Mouse (Mus musculus): ENCODE results near the gene Mif4gd. TPM values are rescaled to one million over a fixed set of nuclear protein-coding genes. Genes with fewer than 3 reads are reported as not detected.
A peak's percentile ranks its signal among the peaks of the same experiment; 100 is the strongest.

Mif4gd gene
- total and polyA plus RNA-seq, 3 experiments = 143 to 177 (median 174) TPM

GRCm38 (mm10) chr11:115603476-115604303 lies 9.1 kb downstream of the Mif4gd start, which contains the start of the genes Mrps7 and Gga3:
Mrps7 (plus strand) TSS chr11:115603925.
Gga3 (minus strand) TSS chr11:115604051.
- in situ Hi-C loops (cut with MboI; ENCODE audit: low pct_ligation_motif_present, low pct_unique_long_range_greater_than_20kb, low sequenced_read_pairs) = loop anchor here (25.0 kb wide), 1 partner anchor 409 kb away; the partner anchor contains the start of gene Galk1
- peaks cover 44 to 69% of the 10 kb centered on the region in 2 experiments for H3K36me3 ChIP-seq (replicated peaks in 1 of 2; ENCODE audit: control insufficient read depth in 1 of 2, insufficient read depth in 1 of 2, low read length in 1 of 2)

GRCm38 (mm10) chr11:115603128-115603475 lies 9.7 kb downstream of the Mif4gd start:
- no peak for TF ChIP-seq KAT2A (IDR thresholded peaks at IDR 0.05; ENCODE audit: insufficient replicate concordance, low read length)
- TF ChIP-seq RAD21 (IDR thresholded peaks at IDR 0.05; ENCODE audit: low read depth, low read length) = no peak
- 0 out of 2 replicates have a peak, but pooled peaks have one; percentile 8 for TF ChIP-seq IRF4 (IDR thresholded peaks at IDR 0.05; ENCODE audit: low read depth, low read length)
- no peak for TF ChIP-seq CTCF (conservative IDR thresholded peaks at IDR 0.05 in 1 of 2, IDR thresholded peaks at IDR 0.05 in 1 of 2; ENCODE audit: low read depth in 2 of 2, low read length in 2 of 2)
- TF ChIP-seq SIN3A (IDR thresholded peaks at IDR 0.05; ENCODE audit: low read length) = peak; percentile 26; the same call in 1 of the 2 replicates
- TF ChIP-seq JUND (conservative IDR thresholded peaks at IDR 0.05; ENCODE audit: low read depth, low read length) = no peak
- in situ Hi-C loops (cut with MboI; ENCODE audit: low pct_ligation_motif_present, low pct_unique_long_range_greater_than_20kb, low sequenced_read_pairs) = loop anchor here (25.0 kb wide), 1 partner anchor 409 kb away; the partner anchor contains the start of gene Galk1
- peaks cover 41 to 68% of the 10 kb centered on the region in 2 experiments for H3K36me3 ChIP-seq (replicated peaks in 1 of 2; ENCODE audit: control insufficient read depth in 1 of 2, insufficient read depth in 1 of 2, low read length in 1 of 2)
- H3K4me3 ChIP-seq (replicated peaks in 1 of 3; ENCODE audit: low read depth in 2 of 3, low read length in 2 of 3, poor library complexity in 1 of 3) = peak overlapping the region; percentile 81 to 93 (median 84)
- H3K4me2 ChIP-seq (ENCODE audit: insufficient read depth, low read depth, poor library complexity, severe bottlenecking) = peak overlapping the region; percentile 47; the same call in 1 of the 2 replicates
- H3K27ac ChIP-seq (ENCODE audit: insufficient read depth, low read depth) = peak overlapping the region; percentile 82
- no peaks in the 10 kb centered on the region for H3K9me3 ChIP-seq (replicated peaks; ENCODE audit: low read length)
- peaks cover 93% of the 10 kb centered on the region for H3K79me2 ChIP-seq (replicated peaks; ENCODE audit: control insufficient read depth, extremely low read depth, insufficient read depth, poor library complexity, severe bottlenecking)
- peak overlapping the region; percentile 97 for H3K9ac ChIP-seq (ENCODE audit: insufficient read depth, low read depth)
- dilution Hi-C loops (cut with MboI; ENCODE audit: extremely low pct_ligation_motif_present, extremely low pct_unique_long_range_greater_than_20kb, low sequenced_read_pairs) = no loop called here
- H3K27me3 ChIP-seq (replicated peaks) = no peaks in the 10 kb centered on the region
- no peak for DNase-seq (ENCODE audit: extremely low read depth)
- peaks cover 22 to 62% of the 10 kb centered on the region in 2 experiments for H3K4me1 ChIP-seq (ENCODE audit: control insufficient read depth in 1 of 2, insufficient read depth in 2 of 2)

More at GRCm38 (mm10) chr11:115603476-115604303, 9.1 kb downstream of the Mif4gd start, which contains the start of the genes Mrps7 and Gga3:
- peak; percentile 93 for DNase-seq (ENCODE audit: extremely low read depth)
- Histone ChIP-seq H3K27me3 (replicated peaks) (no peaks in the 10 kb centered on the region), H3K4me2 (ENCODE audit: insufficient read depth, low read depth, poor library complexity, severe bottlenecking) (peak within 1 kb of the TSS; percentile 87), H3K4me3 (replicated peaks in 1 of 3; ENCODE audit: low read depth in 2 of 3, low read length in 2 of 3, poor library complexity in 1 of 3) (peak within 1 kb of the TSS; percentile 81 to 93 (median 84)), H3K79me2 (replicated peaks; ENCODE audit: control insufficient read depth, extremely low read depth, insufficient read depth, poor library complexity, severe bottlenecking) (peaks cover 88% of the 10 kb centered on the region), H3K4me1 (ENCODE audit: control insufficient read depth in 1 of 2, insufficient read depth in 2 of 2) (peaks cover 27 to 68% of the 10 kb centered on the region in 2 experiments), H3K27ac (ENCODE audit: insufficient read depth, low read depth) (peak within 1 kb of the TSS; percentile 82), H3K9me3 (replicated peaks; ENCODE audit: low read length) (no peaks in the 10 kb centered on the region), H3K9ac (ENCODE audit: insufficient read depth, low read depth) (peak within 1 kb of the TSS; percentile 97)
- TF ChIP-seq CHD2 (IDR thresholded peaks at IDR 0.05; ENCODE audit: low read length) (peak; percentile 99), BHLHE40 (IDR thresholded peaks at IDR 0.05; ENCODE audit: low read depth, low read length) (no peak), ETS1 (conservative IDR thresholded peaks at IDR 0.05; ENCODE audit: low read depth, low read length) (peak; percentile 34; the same call in 1 of the 2 replicates), KAT2A (IDR thresholded peaks at IDR 0.05; ENCODE audit: insufficient replicate concordance, low read length) (peak; percentile 87), TBP (conservative IDR thresholded peaks at IDR 0.05; ENCODE audit: low read depth, low read length) (peak; percentile 94), POLR2AphosphoS2 (IDR thresholded peaks at IDR 0.05; ENCODE audit: low read depth, low read length) (peak; percentile 69; the same call in 1 of the 2 replicates), USF1 (IDR thresholded peaks at IDR 0.05; ENCODE audit: low read depth, low read length) (no peak), USF2 (conservative IDR thresholded peaks at IDR 0.05; ENCODE audit: low read depth, low read length) (no peak), MXI1 (IDR thresholded peaks at IDR 0.05; ENCODE audit: low read depth, low read length) (peak; percentile 24; the same call in 1 of the 2 replicates), UBTF (IDR thresholded peaks at IDR 0.05; ENCODE audit: low read depth, low read length) (peak; percentile 37), MAX (IDR thresholded peaks at IDR 0.05; ENCODE audit: low read length) (peak; percentile 100), ZMIZ1 (IDR thresholded peaks at IDR 0.05; ENCODE audit: low read depth, low read length) (peak; percentile 85), POLR2A (IDR thresholded peaks at IDR 0.05; ENCODE audit: low read depth, low read length) (peak; percentile 82), SMC3 (IDR thresholded peaks at IDR 0.05; ENCODE audit: low read depth, low read length) (no peak; the same call in 1 of the 2 replicates), E2F4 (IDR thresholded peaks at IDR 0.05; ENCODE audit: insufficient replicate concordance, low read depth, low read length) (no peak), NRF1 (IDR thresholded peaks at IDR 0.05; ENCODE audit: low read depth, low read length) (peak; percentile 74), MAZ (IDR thresholded peaks at IDR 0.05; ENCODE audit: low read depth, low read length) (0 out of 2 replicates have a peak, but pooled peaks have one; percentile 27), SIN3A (IDR thresholded peaks at IDR 0.05; ENCODE audit: low read length) (peak; percentile 81), ELF1 (IDR thresholded peaks at IDR 0.05; ENCODE audit: low read depth, low read length) (peak; percentile 87), JUN (IDR thresholded peaks at IDR 0.05; ENCODE audit: insufficient read depth, low read depth, low read length) (no peak), PAX5 (IDR thresholded peaks at IDR 0.05; ENCODE audit: low read length) (no peak), CTCF (conservative IDR thresholded peaks at IDR 0.05 in 1 of 2, IDR thresholded peaks at IDR 0.05 in 1 of 2; ENCODE audit: low read depth in 2 of 2, low read length in 2 of 2) (peak in 1 of 2 experiments; percentile 11; a peak in 1 of 4 replicates), HCFC1 (IDR thresholded peaks at IDR 0.05; ENCODE audit: low read depth, low read length) (peak; percentile 87), JUND (conservative IDR thresholded peaks at IDR 0.05; ENCODE audit: low read depth, low read length) (no peak), MEF2A (IDR thresholded peaks at IDR 0.05; ENCODE audit: borderline replicate concordance, low read depth, low read length) (peak; percentile 80), IRF4 (IDR thresholded peaks at IDR 0.05; ENCODE audit: low read depth, low read length) (peak; percentile 55; the same call in 1 of the 2 replicates), ZKSCAN1 (IDR thresholded peaks at IDR 0.05; ENCODE audit: borderline replicate concordance, low read depth, low read length) (no peak), EP300 (IDR thresholded peaks at IDR 0.05; ENCODE audit: low read length) (no peak), ZC3H11A (IDR thresholded peaks at IDR 0.05; ENCODE audit: low read depth, low read length) (no peak), MAFK (IDR thresholded peaks at IDR 0.05; ENCODE audit: insufficient replicate concordance, low read length) (no peak), MYC (IDR thresholded peaks at IDR 0.05; ENCODE audit: low read depth, low read length) (peak; percentile 76; the same call in 1 of the 2 replicates), ZNF384 (IDR thresholded peaks at IDR 0.05; ENCODE audit: low read depth, low read length) (no peak), RAD21 (IDR thresholded peaks at IDR 0.05; ENCODE audit: low read depth, low read length) (no peak), TCF12 (IDR thresholded peaks at IDR 0.05; ENCODE audit: low read depth, low read length) (peak; percentile 100), CHD1 (IDR thresholded peaks at IDR 0.05; ENCODE audit: low read depth, low read length) (peak; percentile 42; the same call in 1 of the 2 replicates), NELFE (IDR thresholded peaks at IDR 0.05; ENCODE audit: low read depth, low read length) (peak; percentile 88), GABPA (IDR thresholded peaks at IDR 0.05; ENCODE audit: insufficient replicate concordance, low read depth, low read length) (no peak; the same call in 1 of the 2 replicates), RCOR1 (conservative IDR thresholded peaks at IDR 0.05; ENCODE audit: low read depth, low read length) (peak; percentile 88)
- dilution Hi-C loops (cut with MboI; ENCODE audit: extremely low pct_ligation_motif_present, extremely low pct_unique_long_range_greater_than_20kb, low sequenced_read_pairs) = no loop called here

Data from CH12.LX (cell line).